Mouse (Mus musculus) T-helper 17 cell (primary cell): ENCODE results near the gene Gdf5.

Source experiments
- in situ Hi-C, 2 experiments: fragments of 300-600 bp; cut with MboI, MseI; formaldehyde crosslinking; loops; 1 replicate in 1 of 2; 2 replicates in 1 of 2; pipeline ENCODE4 v1.15.1; 2025; ENCODE audit warnings: high pct_unique_total_duplicates in 2 of 2

Gdf5 gene

GRCm38 (mm10) chr2:155945124-155945523 is at the start of gene Gdf5:
Gdf5 (minus strand) TSS chr2:155945367.
- in situ Hi-C loops: no loop called here

GRCm38 (mm10) chr2:155991863-155992321 is 46.7 kb upstream of the Gdf5 start:
- in situ Hi-C loops: no loop called here

GRCm38 (mm10) chr2:155991151-155991550 is 46.0 kb upstream of the Gdf5 start:
- in situ Hi-C loops: no loop called here

- in situ Hi-C loops: no loop called here
These were observed 43.9 kb upstream of the Gdf5 start for GRCm38 (mm10) chr2:155989085-155989484.

GRCm38 (mm10) chr2:155987131-155987530 is 42.0 kb upstream of the Gdf5 start:
- in situ Hi-C loops: no loop called here

- in situ Hi-C loops: no loop called here
These were observed 40.6 kb upstream of the Gdf5 start for GRCm38 (mm10) chr2:155985776-155986175.

GRCm38 (mm10) chr2:155979328-155979991 is 34.3 kb upstream of the Gdf5 start:
- in situ Hi-C loops: no loop called here

- in situ Hi-C loops: no loop called here
These were observed 29.0 kb upstream of the Gdf5 start for GRCm38 (mm10) chr2:155974087-155974731.

- in situ Hi-C loops: no loop called here
These were observed 28.2 kb upstream of the Gdf5 start for GRCm38 (mm10) chr2:155973348-155973747.

GRCm38 (mm10) chr2:155962991-155963390 is 17.8 kb upstream of the Gdf5 start:
- in situ Hi-C loops: no loop called here

GRCm38 (mm10) chr2:155961862-155962261 is 16.7 kb upstream of the Gdf5 start:
- in situ Hi-C loops: no loop called here

- in situ Hi-C loops: no loop called here
These were observed 14.8 kb upstream of the Gdf5 start for GRCm38 (mm10) chr2:155959981-155960380.

GRCm38 (mm10) chr2:155956134-155957059 is 11.2 kb upstream of the Gdf5 start, which contains the start of gene Cep250:
Cep250 (plus strand) TSS chr2:155956458.
- in situ Hi-C loops: no loop called here

GRCm38 (mm10) chr2:155952006-155952405 is 6.8 kb upstream of the Gdf5 start:
- in situ Hi-C loops: no loop called here

GRCm38 (mm10) chr2:155949362-155949761 is 4.2 kb upstream of the Gdf5 start:
- in situ Hi-C loops: no loop called here

- in situ Hi-C loops: no loop called here
These were observed 2.3 kb upstream of the Gdf5 start for GRCm38 (mm10) chr2:155947390-155948002.

GRCm38 (mm10) chr2:155946499-155946898 is 1.3 kb upstream of the Gdf5 start:
- in situ Hi-C loops: no loop called here

GRCm38 (mm10) chr2:155946069-155946468 is 902 bp upstream of the Gdf5 start:
- in situ Hi-C loops: no loop called here

- in situ Hi-C loops: no loop called here
These were observed 413 bp upstream of the Gdf5 start for GRCm38 (mm10) chr2:155945580-155945979.

GRCm38 (mm10) chr2:155944685-155945084 is 482 bp downstream of the Gdf5 start:
- in situ Hi-C loops: loop anchor here (5.0 kb wide), 1 partner anchor 92 kb away; no protein-coding TSS in a partner anchor

- in situ Hi-C loops: loop anchor here (5.0 kb wide), 1 partner anchor 91 kb away; no protein-coding TSS in a partner anchor
These were observed 1.7 kb downstream of the Gdf5 start for GRCm38 (mm10) chr2:155943463-155943862.
